Mouse (Mus musculus) CH12F3 (cell line): ENCODE data around the gene Ezh1.
"Not testable (repeated sequence)": the region's sequence is repeated elsewhere in the genome, so short reads cannot be mapped to it uniquely, and the experiment has no call there.

Experiments used
- in situ Hi-C: fragments of 300-500 bp; cut with MboI; formaldehyde crosslinking; loops from 2 replicates; pipeline ENCODE4 v1.14.3; 2020; ENCODE audit warnings: low sequenced_read_pairs

Gene Ezh1

DNA sequence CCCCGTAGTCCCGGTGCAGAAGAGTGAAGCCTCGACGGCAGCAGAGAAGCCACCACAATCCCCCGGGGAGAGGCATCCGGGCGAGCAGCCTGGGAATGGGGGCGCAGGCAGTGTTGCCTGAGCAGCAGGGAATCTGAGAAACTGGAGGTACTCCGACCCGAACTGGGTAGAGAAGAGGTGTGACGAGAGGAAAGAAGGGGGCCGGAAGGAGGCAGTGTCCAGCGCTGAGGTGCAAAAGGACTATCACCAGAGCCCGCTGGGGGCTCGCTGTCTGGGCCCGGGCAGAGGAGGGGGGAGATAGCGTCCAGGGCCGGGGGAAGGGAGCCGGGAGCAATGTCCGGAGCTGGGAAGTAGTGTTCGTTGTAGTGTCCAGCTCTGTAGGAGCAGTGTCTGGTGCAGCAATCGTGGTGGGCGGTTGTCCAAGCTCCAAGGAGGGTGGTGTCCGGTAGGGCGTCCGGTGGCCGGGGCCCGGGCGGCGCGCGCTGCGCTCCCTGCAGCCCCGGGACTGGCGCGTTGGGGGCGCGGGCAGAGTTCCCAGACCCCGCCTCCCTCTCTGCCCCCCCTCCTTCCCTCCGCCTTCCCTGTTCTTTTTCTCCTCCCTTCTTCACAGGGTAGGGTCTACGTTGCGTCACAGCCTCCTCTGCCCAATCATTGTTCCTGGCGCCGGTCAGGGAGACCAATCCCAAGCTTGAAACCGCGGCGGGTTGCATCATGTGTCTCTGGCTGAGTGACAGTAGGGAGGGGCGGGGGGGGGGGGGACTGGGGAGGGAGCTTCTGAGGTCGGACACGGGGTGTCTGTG lies 55.3 kb downstream of the Ezh1 start, which contains the start of gene Plekhh3:
TSS of gene Plekhh3 (minus strand) at position 541 of the 800 bp plus-strand sequence.
- in situ Hi-C loops, result no loop called here

- in situ Hi-C loops, result no loop called here
These were observed 55.9 kb downstream of the Ezh1 start, which contains the start of gene Cntnap1 for GRCm38 (mm10) chr11:101170354-101170810. Gene Cntnap1, plus strand, starts transcription at chr11:101170523.

DNA sequence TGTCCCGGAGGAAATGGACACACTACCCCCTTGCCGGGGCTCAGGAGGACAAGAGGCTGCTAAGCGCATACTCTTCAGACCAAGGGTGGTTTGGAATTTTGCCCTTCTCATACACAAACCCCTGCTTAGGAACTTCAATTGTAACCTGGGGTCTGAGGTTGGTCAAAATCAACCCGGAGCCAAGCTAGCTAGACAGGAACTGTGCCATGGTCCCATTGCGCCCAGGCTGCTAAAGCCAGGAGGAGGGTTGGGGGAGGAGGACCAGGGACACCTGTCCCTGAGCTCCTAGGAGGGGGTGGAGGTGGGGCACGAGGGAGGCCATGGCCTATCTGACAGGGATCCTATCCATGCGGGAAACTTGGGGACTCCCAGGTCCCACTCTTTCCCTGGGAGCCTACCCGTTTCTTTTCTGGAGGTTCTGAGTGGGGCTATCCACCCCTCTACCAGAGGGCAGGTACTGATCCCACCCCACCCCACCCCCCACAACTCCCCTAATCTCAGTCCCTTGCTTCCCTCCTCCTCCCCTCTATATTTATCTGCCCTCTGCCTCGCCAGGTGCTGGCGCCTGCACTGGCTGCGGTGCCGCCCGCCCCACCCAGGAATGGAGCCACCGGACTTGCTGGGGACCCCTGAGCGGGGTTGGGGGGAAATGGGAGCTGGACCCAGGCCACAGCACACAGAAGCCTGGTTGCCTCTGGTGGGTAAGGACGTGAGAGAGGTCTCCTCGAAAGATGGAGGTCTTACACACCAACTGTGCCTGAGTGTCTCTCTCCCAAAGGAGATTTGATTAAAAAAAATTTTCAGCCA lies 56.8 kb downstream of the Ezh1 start:
- in situ Hi-C loops, result no loop called here

DNA sequence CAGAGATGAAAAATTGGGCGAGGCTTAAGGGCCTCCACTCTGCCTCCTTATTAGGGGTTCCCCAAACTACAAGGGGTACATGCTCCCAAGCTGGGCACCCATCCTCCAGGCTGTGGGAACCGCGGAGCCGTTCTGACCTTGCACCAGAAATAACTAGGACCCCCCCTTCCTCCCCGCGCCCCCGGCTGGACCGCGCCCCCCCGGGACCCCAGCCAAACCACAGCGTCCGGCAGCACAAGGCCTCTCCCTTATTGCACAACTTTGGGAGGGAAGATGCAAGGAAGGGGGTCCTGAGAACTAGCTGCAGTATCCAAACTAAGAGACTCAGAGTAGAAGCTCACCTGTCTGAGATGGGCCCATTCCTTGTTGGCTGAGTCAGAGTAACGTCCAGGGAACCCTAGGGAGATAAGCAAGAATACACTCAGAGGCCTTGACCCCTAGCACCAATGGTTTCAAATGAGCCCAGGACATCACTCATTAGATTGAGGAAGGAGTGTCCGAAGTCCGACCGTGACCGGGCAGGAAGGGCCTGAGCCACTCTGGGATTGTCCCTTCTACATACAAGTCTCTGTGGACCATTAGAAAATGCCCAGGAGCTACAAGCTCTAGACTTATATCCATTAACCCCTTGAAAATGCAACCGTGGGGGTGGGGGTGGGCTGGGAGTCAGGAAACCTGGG lies 57.8 kb downstream of the Ezh1 start:
- in situ Hi-C loops, result no loop called here

DNA sequence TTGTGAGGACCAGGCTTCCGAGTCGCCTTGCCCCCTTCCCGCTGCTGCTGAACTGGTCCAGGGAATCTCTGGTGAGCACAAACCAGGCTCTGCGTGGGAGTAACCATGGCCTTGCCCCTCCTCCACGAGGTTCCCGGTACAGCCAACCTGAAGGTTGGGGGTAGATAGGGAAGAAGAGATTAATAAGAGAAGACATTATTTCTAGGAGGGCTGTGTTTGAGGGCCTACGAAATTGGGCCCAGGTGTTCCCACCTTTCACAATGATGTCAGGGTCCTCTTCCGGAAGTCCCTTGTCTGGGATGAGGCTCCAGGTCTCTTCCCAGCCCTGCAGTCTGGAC lies 58.3 kb downstream of the Ezh1 start:
- in situ Hi-C loops, result no loop called here

GRCm38 (mm10) chr11:101167211-101167962 lies 58.9 kb downstream of the Ezh1 start:
- in situ Hi-C loops, result no loop called here

GRCm38 (mm10) chr11:101166357-101166756 lies 59.9 kb downstream of the Ezh1 start:
- in situ Hi-C loops, result no loop called here

GRCm38 (mm10) chr11:101164677-101165580 lies 61.3 kb downstream of the Ezh1 start:
- in situ Hi-C loops, result no loop called here

- in situ Hi-C loops, result no loop called here
These were observed 62.0 kb downstream of the Ezh1 start for GRCm38 (mm10) chr11:101164351-101164665.

GRCm38 (mm10) chr11:101163476-101164350 lies 62.5 kb downstream of the Ezh1 start:
- in situ Hi-C loops, result no loop called here

DNA sequence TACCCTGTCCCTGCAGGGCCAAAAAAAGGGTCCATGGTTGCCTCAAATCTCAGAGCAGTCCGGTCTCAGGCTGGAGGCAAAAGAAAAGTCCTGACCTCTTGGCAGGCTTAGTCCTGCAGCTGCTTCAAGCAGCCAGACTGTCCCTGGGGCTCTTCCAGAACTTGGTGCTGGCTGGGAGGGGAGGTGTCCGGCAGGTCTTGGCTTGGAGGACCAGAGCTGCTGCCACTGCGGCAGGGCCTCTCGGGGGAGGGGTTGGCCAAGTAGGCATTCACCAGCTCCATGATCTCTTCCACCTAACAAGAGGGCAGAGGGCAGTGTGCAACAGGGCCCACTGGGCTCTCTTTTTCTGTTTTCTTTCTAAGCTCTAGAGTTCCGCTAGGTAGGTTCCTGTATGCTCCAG lies 63.5 kb downstream of the Ezh1 start:
- in situ Hi-C loops, result no loop called here

DNA sequence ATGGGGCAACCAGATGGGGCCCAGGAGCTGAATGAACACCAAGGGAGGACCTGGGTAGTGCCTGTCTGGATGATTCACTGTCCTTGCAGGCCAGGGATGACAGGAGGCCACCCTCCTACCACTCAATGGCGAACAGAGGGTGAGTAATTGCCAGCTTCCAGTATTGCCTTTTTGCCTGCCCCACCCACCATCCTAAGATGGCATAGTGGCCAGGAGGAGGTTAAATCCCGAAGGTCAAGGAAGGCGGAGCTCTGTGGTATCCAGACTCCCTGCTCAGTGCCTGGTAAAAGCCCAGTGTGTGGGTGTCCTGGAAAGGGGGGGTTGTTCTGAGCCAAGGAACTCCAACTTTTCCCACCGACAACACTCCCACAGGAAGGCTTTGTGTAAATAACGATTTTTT lies 64.0 kb downstream of the Ezh1 start:
- in situ Hi-C loops, result no loop called here

GRCm38 (mm10) chr11:101161551-101161950 lies 64.7 kb downstream of the Ezh1 start:
- in situ Hi-C loops, result no loop called here

DNA sequence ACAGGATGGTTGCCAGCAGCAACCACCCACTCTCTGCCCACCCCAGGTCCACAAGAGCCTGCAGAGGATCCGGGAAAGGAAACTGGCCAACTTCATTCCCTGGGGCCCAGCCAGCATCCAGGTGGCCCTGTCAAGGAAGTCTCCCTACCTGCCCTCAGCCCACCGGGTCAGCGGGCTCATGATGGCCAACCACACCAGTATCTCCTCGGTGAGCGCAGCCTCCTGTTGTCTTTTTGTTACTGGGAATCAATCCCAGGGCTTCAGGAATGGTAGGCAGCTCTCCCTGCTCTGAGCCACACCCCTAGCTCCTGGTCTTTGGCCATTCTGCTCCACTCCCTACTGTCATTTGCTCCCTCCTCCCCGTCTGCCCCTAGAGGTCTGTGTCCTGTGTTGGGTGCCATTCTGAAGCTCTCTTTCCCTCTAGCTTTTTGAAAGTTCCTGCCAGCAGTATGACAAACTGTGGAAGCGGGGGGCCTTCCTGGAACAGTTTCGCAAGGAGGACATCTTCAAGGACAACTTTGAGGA lies 65.2 kb downstream of the Ezh1 start:
- in situ Hi-C loops, result not testable (repeated sequence)

GRCm38 (mm10) chr11:101160151-101160550 lies 66.1 kb downstream of the Ezh1 start:
- in situ Hi-C loops, result not testable (repeated sequence)

DNA sequence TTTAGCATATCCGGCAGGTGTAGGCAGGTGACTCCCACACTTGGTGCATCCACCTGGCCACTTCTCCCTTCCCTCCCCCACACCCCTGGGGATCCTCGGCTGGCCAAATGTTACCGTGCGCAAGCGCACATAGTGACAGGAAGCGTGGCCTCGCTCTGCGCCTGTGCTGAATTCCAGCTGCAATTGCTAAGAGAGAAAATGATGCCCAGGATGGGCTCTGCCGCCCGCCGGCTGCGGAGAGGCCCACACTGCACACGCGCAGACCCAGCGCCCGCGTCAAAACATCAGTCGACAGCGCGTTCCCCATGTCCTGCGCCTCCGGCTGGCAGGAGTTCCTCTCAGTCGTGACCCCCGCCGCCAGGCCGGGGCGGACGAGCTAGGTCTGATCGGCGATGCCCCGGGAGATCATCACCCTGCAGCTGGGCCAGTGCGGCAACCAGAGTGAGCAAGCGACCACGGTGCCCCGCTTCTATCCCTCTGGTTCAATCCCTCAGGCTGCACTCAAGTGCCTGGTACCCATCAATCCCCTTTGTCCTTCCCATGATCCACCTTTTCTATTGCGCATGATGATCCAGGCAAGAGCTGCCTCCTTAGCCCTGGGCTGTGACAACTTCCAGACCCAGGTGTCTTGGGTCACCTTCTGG lies 70.4 kb downstream of the Ezh1 start, which contains the start of gene Tubg2:
TSS of gene Tubg2 (plus strand) at position 180 of the 644 bp plus-strand sequence.
- in situ Hi-C loops, result no loop called here

- in situ Hi-C loops, result no loop called here
These were observed 71.1 kb downstream of the Ezh1 start for GRCm38 (mm10) chr11:101155151-101155550.

- in situ Hi-C loops, result no loop called here
These were observed 71.6 kb downstream of the Ezh1 start for GRCm38 (mm10) chr11:101154648-101155047.
